Mouse (Mus musculus) neural tube, embryonic 14.5 days (tissue): ENCODE measurements at regions not wholly inside any gene's neighbourhood (a gene's known extent, or its start where the extent isn't known, plus 50 kb on each side); places are given as distances from the start of the nearest gene placed in this dataset.

ENCODE experiments used
- ATAC-seq: fragments of 200-750 bp; cut with Nextera tagmentation; 2 replicates; pipeline ENCODE4 v1.8.0; 2017; ENCODE audit warnings: low read depth, mild to moderate bottlenecking, moderate TSS enrichment, moderate library complexity
- H3K27ac ChIP-seq: fragments of 300-500 bp; sonication (generic); 2 replicates; pipeline ENCODE4 v1.5.1; 2014; ENCODE audit warnings: low read depth, mild to moderate bottlenecking, control low read depth, low read length, moderate library complexity, mixed read lengths
- H3K27me3 ChIP-seq: fragments of 300-500 bp; sonication (generic); 2 replicates; pipeline ENCODE4 v1.6.1; 2014; ENCODE audit warnings: low read length; ENCODE audit not compliant: control insufficient read depth, insufficient read depth
- H3K36me3 ChIP-seq: fragments of 300-500 bp; sonication (generic); 2 replicates; pipeline ENCODE4 v1.6.1; 2014; ENCODE audit warnings: low read length, mixed read lengths; ENCODE audit not compliant: control insufficient read depth, insufficient read depth
- H3K4me1 ChIP-seq: fragments of 300-500 bp; sonication (generic); 2 replicates; pipeline ENCODE4 v1.6.1; 2014; ENCODE audit warnings: low read length; ENCODE audit not compliant: control insufficient read depth, insufficient read depth
- H3K4me2 ChIP-seq: fragments of 300-500 bp; sonication (generic); 2 replicates; pipeline ENCODE4 v1.6.1; 2014; ENCODE audit warnings: mild to moderate bottlenecking, low read depth, low read length, control low read depth
- H3K4me3 ChIP-seq: fragments of 300-500 bp; sonication (generic); 2 replicates; pipeline ENCODE4 v1.5.1; 2014; ENCODE audit warnings: low read depth, low read length, control low read depth, mixed read lengths
- H3K9ac ChIP-seq: fragments of 300-500 bp; sonication (generic); replicated peaks from 2 replicates; pipeline ENCODE4 v1.6.1; 2014; ENCODE audit warnings: low read depth, mild to moderate bottlenecking, control low read depth, low read length, mixed read lengths
- H3K9me3 ChIP-seq: fragments of 300-500 bp; sonication (generic); 2 replicates; pipeline ENCODE4 v1.6.1; 2016; ENCODE audit warnings: low read length; ENCODE audit not compliant: control insufficient read depth
- WGBS: fragments of 180-500 bp; shearing (Covaris S2); extraction: QIAGEN DNeasy Blood & Tissue Kit; methylation state at CpG from one replicate; pipeline ENCODE4 v1.1.7; 2014; 5-methylcytosine and 5-hydroxymethylcytosine counted together

DNA sequence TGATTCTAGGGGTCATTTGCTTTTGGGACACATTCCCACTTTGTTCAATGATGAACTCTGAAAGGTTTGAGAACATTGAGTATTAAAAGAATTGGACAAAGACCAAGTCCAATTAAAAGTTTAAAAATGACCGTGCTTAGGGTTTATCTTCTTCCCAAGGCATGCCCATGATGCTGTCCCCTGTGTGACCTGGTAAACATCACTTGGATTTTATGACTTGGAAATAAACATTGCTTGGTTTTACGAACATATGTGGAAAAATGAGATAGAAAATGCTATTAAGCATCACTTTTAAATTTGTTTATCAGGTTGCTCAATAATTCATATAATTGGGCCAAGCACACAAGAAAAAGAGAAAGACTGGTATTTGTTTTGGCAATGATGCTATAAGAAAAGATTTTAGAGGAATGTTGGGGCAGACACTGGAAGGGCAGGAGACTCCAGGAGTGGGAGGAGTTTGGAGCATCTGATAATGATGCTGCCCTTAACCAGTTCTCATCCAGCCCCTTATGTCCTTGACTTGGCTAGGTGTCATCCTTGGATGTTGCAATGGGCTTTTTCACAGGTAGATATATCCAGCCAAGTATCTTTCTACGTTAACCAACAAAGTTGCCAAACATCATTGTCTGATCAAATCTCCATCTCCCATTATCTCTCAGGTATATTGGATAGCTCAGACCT lies 92.1 kb upstream of the Dcn start:
- Histone ChIP-seq H3K27me3 (no peaks in the 10 kb centered on the region), H3K4me3 (no peak overlapping the region), H3K9me3 (no peaks in the 10 kb centered on the region), H3K9ac (no peak overlapping the region), H3K36me3 (no peaks in the 10 kb centered on the region), H3K4me2 (no peak overlapping the region), H3K27ac (no peak overlapping the region), H3K4me1 (no peaks in the 10 kb centered on the region)
- ATAC-seq = no peak
- 81% methylated on average over 3 of the region's 3 CpGs for WGBS

DNA sequence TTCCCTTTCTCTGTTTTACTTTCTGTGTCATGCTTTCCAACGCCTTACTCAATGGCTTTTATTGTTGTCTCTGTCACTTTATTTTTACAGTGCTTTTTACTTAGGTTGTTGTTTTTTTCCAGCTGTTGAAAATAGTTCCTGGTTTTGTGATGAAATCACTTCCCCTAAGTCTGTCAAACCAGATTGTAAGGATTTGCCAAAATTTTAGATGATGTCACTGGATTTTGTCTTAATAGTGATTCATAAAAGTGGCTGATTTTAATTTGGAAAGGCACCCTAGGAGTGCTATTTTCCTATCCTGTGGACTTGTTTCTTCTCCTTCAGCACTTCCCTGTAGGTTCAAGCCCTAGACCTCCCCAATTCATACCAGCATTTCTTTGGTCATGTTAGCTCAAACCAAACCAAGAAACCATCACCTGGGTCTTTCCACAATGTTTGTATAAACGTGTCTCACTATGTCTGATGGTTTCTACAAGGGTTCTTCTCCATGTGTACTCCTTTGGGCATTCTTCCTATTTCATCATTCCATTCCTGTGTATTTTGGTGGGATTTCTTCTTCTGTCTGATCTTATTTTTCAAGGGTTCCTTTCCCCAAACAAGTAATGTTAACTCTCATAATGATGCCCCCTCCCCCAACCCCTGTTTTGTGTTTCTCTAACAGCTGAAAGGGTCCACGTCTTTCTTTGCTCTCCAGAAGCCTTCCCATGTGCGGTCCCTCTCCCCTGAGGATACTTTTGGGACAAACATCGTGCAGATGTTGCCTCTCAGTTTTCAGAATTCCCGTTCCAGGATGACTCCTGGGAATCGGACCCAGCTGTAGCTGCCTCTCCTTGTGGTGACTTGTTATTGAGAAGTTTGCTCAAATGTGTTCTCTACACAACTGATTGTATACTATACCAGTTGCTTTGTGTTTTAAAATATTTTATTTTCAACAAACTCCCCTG lies 89.5 kb upstream of the Dcn start:
- H3K4me1 ChIP-seq = no peaks in the 10 kb centered on the region
- H3K4me2 ChIP-seq = no peak overlapping the region
- ATAC-seq = no peak
- 74% methylated on average over 7 of the region's 7 CpGs for WGBS
- H3K9ac ChIP-seq = no peak overlapping the region
- H3K36me3 ChIP-seq = no peaks in the 10 kb centered on the region
- no peaks in the 10 kb centered on the region for H3K27me3 ChIP-seq
- no peaks in the 10 kb centered on the region for H3K9me3 ChIP-seq
- no peak overlapping the region for H3K4me3 ChIP-seq
- no peak overlapping the region for H3K27ac ChIP-seq

DNA sequence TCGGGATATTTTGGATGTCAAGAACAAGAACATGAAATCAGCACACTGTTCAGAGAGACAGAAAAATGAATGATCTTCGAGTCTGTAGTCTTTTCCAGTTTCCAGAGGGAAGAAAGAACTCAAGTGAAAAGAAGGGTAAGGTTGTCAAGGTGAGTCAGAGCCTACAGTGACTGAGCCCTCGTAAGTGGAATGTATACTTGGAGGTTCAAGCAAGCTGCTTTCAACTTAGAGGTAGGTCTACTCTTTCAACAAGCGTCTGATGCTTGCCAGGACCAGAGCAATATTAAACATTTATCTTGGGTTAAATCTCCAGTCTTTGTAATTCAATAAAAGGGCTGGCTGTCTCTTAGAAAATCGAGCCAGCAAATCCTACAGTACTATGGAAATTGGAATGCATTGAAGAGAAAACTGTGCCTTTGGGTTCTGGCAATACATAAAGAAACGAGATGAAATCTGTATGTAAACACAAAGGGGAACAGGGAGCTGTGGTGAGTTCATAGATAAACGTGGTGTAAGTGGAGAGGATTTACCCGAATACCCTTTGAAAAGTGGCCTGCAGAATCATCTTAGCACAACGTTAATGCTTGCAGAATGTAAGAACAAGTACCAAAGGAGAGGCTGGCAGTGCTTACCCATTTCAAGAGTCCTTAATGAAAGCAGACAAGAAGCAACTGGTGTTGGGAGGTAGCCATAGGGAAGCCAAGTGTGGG lies 82.2 kb upstream of the Dcn start:
- no peak overlapping the region for H3K4me3 ChIP-seq
- no peak overlapping the region for H3K4me2 ChIP-seq
- H3K27me3 ChIP-seq = no peaks in the 10 kb centered on the region
- H3K36me3 ChIP-seq = no peaks in the 10 kb centered on the region
- H3K27ac ChIP-seq = no peak overlapping the region
- H3K9me3 ChIP-seq = no peaks in the 10 kb centered on the region
- 76% methylated on average over 9 of the region's 9 CpGs for WGBS
- no peak for ATAC-seq
- no peaks in the 10 kb centered on the region for H3K4me1 ChIP-seq
- no peak overlapping the region for H3K9ac ChIP-seq

DNA sequence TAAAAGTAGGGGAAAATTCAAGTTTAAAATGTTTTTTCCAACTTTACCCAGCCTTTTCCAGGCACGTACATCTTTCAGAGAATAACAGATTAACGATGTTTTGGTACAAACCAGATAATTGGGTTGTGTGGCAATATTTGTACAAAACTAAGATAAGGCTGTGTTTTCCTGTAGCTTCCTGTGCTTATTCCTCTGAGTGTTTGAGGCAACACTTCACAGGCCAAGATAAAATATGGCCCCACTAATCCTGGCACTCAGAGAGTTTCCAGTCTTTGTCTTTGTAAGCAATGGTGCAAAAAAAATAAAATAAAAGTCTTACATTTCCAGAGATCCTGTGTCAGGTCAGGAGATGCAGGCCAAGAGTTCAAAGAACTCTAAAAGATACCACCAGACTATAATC lies 81.5 kb upstream of the Dcn start:
- no peak overlapping the region for H3K4me3 ChIP-seq
- H3K36me3 ChIP-seq = no peaks in the 10 kb centered on the region
- no peaks in the 10 kb centered on the region for H3K27me3 ChIP-seq
- WGBS = 89% methylated on average over 2 of the region's 2 CpGs
- ATAC-seq = no peak
- no peaks in the 10 kb centered on the region for H3K4me1 ChIP-seq
- H3K9me3 ChIP-seq = no peaks in the 10 kb centered on the region
- no peak overlapping the region for H3K27ac ChIP-seq
- H3K4me2 ChIP-seq = no peak overlapping the region
- H3K9ac ChIP-seq = no peak overlapping the region

DNA sequence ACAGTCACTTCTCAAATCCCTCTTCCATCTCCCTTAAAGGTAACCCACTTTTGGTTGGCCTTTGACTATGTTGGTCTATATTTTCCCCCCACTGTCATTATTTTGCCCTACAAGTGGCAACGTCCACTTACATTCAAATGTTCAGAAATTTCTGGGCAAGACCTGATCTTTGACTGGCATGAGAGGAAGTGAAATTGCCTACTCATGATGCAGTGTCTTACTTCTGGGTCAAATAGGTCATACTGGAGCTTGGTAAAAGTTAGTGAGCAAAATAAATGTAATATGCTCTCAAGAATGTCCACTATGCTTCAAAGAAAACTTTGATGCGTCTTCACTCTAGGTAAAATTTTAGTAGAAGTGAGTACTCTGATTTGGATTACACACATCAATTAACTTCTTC lies 76.9 kb upstream of the Dcn start:
- Histone ChIP-seq H3K4me1 (no peaks in the 10 kb centered on the region), H3K4me2 (no peak overlapping the region), H3K36me3 (no peaks in the 10 kb centered on the region), H3K9ac (no peak overlapping the region), H3K27me3 (no peaks in the 10 kb centered on the region), H3K4me3 (no peak overlapping the region), H3K9me3 (no peaks in the 10 kb centered on the region), H3K27ac (no peak overlapping the region)
- 93% methylated on average over 2 of the region's 2 CpGs for WGBS
- no peak for ATAC-seq

DNA sequence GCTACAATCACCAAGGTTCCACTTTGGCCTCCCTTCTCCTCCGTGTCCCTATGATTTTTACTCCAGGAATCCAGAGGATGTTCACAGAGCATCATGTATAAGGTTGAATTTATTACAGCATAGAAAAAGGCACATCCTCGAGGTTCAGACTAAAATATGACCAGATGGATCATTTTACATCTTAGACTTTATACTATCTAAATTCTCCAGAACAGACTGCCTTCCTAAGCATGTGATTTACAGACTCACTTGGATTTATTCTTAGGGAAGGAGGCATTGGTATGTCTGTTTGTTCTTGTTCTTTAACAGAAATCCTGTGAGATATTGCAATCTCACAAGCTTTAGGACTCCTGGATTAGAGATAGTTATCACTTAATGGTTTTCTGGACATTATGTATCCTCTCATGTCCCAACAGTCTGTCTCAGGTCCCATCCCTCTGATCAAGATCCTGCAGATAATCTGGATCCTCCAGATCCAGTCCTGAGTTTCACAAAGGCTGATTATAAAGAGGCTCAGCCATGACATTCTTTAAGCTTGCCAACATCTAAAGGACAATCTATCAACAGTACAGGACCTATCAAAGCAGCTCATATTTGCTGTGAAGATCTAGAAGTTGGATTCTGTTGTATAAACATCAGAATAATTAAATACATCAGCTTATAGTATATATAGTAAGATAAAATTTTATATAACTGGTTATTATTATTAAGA lies 75.2 kb upstream of the Dcn start:
- Histone ChIP-seq H3K27ac (no peak overlapping the region), H3K4me3 (no peak overlapping the region), H3K36me3 (no peaks in the 10 kb centered on the region), H3K9ac (no peak overlapping the region), H3K9me3 (no peaks in the 10 kb centered on the region), H3K4me2 (no peak overlapping the region), H3K27me3 (no peaks in the 10 kb centered on the region), H3K4me1 (no peaks in the 10 kb centered on the region)
- no peak for ATAC-seq
- WGBS = 73% methylated on average over 2 of the region's 2 CpGs

DNA sequence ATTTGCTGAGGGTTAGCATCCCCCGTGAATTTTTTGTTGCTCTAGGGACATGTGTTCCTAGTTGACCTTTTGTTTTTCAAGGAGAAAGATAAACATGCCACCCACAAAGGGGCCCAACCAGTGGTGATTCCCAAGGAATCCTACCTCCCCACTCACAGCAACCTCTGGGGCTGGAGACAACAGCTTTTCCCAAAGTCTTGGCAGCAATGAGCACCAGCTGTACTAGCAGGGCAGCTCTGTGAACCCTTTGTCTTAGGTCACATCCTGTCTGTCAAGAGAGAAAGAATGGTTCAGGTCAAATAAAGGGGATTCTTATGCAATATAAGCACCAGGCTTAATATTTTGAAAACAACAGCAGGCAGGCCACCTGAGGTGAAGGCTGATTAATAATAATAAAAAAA lies 70.2 kb upstream of the Dcn start:
- H3K27ac ChIP-seq = no peak overlapping the region
- ATAC-seq = no peak
- no peak overlapping the region for H3K4me2 ChIP-seq
- H3K4me1 ChIP-seq = no peaks in the 10 kb centered on the region
- WGBS = 52% methylated on average over 1 of the region's 1 CpGs
- H3K36me3 ChIP-seq = no peaks in the 10 kb centered on the region
- H3K9ac ChIP-seq = no peak overlapping the region
- no peak overlapping the region for H3K4me3 ChIP-seq
- no peaks in the 10 kb centered on the region for H3K9me3 ChIP-seq
- no peaks in the 10 kb centered on the region for H3K27me3 ChIP-seq

DNA sequence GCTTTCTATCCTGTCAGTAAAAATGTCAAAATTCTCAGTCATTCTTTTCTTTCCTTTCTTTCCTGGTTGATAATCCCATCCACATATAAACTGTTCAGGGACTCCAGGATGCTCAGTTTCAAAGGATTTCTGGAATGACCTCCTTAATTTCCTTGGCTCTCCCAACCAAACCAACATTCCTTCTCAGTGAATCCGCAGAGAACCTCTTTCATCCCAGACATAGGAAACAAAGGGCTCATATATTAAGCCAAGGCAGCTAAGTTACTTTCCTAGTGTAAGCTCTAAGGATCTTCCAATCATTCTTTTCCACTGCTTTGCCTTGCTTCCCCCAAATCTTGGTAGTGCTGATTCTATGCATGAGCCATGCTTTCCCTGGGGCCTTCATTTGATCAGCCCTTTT lies 69.5 kb upstream of the Dcn start:
- H3K36me3 ChIP-seq = no peaks in the 10 kb centered on the region
- H3K4me1 ChIP-seq = no peaks in the 10 kb centered on the region
- no peak overlapping the region for H3K9ac ChIP-seq
- no peak overlapping the region for H3K4me2 ChIP-seq
- H3K4me3 ChIP-seq = no peak overlapping the region
- H3K27me3 ChIP-seq = no peaks in the 10 kb centered on the region
- no peak overlapping the region for H3K27ac ChIP-seq
- no peak for ATAC-seq
- 71% methylated on average over 1 of the region's 1 CpGs for WGBS
- H3K9me3 ChIP-seq = no peaks in the 10 kb centered on the region
